Mouse (Mus musculus) frontal cortex, adult (tissue): ENCODE results near the gene Syngap1.
"Not testable (repeated sequence)": the region's sequence is repeated elsewhere in the genome, so short reads cannot be mapped to it uniquely, and the experiment has no call there.

Experiments
- ATAC-seq: cut with Nextera tagmentation; 2 replicates; pipeline ENCODE4 v1.9.2; 2017; ENCODE audit warnings: mild to moderate bottlenecking, moderate library complexity, mixed read lengths; ENCODE audit not compliant: low TSS enrichment

Syngap1 gene

DNA sequence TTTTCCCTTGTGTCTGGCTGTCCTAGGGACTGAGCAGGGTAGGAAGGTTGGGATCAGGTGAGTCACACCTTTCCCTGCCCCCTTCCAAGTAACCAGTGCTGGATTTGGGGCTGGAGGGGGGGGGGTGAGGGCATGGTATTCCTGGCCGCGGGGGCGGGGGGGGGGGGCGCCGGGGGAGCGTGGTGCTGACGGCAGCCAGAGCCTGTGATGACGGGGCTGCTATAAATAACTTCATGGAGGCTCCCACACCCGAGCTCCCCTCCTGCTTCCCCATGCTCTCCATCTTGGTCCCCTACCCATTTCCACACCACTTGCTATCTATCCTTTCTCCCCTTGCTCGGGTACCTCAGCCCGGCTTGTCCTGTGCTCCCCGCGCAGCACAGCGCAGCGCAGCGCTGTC is 12.7 kb downstream of the Syngap1 start:
- no peak for ATAC-seq

DNA sequence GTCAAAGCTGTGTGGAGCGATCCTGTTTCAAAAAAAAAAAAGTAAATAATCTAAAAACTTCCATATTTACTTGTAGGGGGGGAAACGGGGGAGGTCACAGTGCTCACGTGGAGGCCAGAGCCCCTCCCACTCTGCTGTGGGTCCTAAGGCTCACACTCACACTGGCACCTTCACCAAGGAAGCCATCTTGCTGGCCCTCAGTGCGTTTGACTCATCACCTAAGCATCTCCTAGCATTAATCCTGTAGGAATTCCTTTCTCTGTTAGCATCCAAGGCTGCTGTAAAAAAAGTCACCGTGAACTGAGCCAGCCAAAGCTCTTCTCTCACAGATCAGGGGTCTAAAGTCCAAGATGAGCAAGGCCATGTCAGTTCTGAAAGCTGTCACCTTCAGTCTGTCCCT is 15.3 kb downstream of the Syngap1 start:
- ATAC-seq = no peak

DNA sequence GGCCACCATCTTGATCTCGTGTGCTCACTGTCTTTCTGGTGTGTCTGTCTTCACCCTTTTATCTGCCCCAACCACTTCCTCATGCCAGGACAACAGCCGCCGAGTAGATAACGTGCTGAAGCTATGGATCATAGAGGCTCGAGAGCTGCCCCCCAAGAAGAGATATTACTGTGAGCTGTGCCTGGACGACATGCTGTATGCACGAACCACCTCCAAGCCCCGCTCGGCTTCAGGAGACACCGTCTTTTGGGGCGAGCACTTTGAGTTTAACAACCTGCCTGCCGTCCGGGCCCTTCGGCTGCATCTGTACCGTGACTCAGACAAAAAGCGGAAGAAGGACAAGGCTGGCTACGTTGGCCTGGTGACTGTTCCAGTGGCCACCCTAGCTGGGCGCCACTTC is 15.8 kb downstream of the Syngap1 start:
- no peak for ATAC-seq

DNA sequence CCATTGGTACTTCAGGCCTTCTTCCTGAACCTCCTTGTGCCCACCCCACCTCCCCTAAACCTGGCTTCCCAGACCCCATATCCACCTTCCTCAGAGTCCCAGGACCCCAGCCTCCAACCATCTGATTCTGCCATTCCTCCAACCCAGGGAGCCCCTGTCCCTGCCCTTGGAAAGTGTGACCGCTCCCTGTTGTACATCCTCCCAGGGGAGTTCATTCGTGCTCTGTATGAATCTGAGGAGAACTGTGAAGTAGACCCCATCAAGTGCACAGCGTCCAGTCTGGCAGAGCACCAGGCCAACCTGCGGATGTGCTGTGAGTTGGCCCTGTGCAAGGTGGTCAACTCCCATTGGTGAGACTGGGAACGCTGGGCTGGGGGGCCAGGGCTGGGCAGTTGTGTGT is 16.8 kb downstream of the Syngap1 start:
- ATAC-seq = no peak

DNA sequence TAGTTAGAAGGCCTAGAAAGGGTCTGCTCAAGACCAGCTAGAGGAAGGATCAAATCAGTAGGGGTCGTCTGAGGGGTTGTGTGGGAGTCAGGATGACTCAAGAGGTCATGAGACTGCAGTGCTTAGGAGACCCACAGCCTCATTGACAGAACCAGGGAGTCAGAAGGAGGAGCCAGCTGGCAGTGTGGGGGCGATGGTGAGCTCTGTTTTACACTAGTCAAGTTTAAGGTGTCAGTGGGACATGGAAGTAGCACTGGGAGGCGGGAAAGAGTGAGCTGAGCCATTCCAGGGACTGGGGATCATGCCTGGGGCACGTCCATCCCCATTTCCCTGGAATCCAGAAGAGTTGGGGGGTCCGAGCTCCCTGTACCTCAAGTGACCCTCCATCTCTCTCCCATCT is 17.8 kb downstream of the Syngap1 start:
- ATAC-seq = peak; percentile 73

DNA sequence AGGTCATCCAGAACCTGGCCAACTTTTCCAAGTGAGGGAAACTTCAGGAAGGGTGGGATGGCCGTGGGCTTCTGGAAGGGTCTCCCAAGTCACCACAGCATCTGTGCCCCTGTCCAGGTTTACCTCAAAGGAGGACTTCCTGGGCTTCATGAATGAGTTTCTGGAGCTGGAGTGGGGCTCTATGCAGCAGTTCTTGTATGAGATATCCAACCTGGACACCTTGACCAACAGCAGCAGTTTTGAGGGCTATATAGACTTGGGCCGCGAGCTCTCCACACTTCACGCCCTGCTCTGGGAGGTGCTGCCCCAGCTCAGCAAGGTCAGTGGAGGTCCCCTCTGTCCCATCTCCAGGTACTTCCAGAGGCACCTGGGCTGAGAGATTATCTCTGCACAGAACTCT is 18.8 kb downstream of the Syngap1 start:
- ATAC-seq = no peak

DNA sequence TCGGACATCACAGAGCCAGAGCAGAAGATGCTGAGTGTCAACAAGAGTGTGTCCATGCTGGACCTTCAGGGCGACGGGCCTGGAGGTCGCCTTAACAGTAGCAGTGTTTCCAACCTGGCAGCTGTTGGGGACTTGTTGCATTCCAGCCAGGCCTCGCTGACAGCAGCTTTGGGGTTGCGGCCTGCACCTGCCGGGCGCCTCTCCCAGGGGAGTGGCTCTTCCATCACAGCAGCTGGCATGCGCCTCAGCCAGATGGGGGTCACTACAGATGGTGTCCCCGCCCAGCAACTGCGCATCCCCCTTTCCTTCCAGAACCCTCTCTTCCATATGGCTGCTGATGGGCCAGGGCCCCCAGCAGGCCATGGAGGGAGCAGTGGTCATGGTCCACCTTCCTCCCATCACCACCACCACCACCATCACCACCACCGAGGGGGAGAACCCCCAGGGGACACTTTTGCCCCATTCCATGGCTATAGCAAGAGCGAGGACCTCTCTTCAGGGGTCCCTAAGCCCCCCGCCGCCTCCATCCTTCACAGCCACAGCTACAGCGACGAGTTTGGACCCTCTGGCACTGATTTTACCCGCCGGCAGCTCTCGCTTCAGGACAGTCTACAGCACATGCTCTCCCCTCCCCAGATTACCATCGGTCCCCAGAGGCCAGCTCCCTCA is 20.7 kb downstream of the Syngap1 start:
- ATAC-seq = no peak

DNA sequence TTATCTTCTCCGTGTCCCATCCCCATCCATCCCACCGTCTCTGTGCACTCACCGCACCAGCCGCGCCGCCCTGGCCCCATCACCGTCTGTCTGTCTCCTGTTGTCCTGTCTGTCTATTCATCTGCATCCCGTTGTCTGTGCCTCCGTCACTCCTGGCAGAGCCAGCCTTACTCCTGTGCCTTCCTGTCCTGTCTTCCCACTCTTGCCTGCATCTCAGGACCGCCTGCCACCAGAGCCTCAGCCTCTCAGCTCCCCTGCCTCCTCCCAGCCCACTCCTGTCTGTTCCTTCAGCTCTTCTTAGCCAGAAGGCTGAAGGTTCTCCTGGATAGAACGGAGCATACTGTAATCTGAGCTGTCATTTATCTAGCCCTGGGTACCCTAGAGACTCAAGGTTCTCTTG is 25.9 kb downstream of the Syngap1 start:
- ATAC-seq = peak; percentile 72; the same call in 1 of the 2 replicates

DNA sequence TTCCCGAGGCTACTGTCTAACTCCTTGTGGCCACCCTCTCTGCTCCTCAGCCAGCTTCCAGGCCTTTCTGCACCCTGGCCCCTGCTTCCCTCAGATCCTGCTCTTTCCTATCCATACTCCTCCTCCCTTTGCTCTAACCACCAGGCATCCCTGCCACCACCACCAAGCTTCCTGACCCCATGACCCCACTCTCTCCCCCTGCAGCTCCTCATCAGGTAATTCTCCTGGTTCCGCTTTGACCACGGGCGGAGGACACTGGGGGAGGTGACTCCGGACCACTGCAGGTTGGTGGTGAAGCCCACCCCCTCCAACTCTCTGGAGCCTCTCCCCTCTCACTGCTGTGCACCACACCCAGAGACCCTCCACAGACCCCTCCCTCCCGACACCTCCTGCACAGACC is 26.4 kb downstream of the Syngap1 start:
- ATAC-seq = no peak

DNA sequence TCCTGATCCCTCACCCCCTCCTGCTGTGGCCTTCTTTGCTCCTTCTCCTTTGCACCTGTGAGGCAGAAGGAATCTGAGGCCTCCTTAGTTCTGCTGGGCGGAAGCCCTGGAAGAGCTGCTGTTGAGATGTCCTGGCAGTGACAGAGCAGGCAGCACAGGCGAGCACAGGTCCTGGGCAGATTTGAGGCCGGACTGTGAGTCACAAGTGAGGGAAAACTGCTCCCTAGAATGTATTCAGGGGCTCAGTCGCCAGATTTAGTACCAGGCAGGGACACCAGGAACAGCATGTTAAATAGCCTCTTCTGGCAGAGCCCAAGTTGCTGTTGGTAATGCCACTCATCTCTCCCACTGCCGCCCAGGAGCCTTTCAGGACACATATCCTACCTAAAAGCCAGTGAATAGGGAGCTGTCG is 27.2 kb downstream of the Syngap1 start:
- ATAC-seq = peak; percentile 53

DNA sequence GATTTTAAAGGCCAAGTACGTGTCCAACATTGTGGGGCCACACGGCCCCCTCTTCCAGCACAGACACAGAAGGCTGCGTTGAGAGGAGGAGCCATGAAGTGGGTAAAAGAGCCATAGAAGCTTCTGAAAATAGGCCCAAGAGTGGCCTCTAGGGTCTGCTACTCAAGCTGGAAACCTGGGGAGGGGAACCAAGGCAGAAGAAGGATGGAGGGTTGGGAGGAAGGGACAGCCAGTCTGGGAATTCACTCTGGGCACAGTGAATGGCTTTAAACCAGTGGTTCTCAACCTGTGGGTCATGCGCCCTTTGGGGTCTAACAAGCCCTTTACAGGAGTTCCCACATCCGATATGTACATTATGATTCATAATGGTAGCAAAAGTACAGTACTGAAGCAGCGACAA is 28.2 kb downstream of the Syngap1 start:
- no peak for ATAC-seq

DNA sequence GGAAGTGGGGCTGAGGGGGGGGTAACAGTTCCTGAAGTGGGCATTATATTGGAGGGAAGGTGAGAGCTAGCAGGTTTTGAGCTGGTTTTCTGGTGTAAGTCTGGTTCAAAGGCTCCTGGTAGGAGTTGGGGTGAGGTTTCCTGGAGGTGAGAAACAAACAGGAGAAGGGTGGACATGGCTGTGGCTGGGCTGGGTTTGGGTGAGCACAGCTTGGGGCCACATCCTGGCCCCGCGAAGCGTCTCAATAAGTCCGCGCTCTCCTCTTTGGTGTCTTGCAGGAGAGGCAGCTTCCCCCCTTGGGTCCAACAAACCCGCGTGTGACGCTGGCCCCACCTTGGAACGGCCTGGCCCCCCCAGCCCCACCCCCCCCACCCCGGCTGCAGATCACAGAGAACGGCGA is 29.2 kb downstream of the Syngap1 start:
- ATAC-seq = no peak

DNA sequence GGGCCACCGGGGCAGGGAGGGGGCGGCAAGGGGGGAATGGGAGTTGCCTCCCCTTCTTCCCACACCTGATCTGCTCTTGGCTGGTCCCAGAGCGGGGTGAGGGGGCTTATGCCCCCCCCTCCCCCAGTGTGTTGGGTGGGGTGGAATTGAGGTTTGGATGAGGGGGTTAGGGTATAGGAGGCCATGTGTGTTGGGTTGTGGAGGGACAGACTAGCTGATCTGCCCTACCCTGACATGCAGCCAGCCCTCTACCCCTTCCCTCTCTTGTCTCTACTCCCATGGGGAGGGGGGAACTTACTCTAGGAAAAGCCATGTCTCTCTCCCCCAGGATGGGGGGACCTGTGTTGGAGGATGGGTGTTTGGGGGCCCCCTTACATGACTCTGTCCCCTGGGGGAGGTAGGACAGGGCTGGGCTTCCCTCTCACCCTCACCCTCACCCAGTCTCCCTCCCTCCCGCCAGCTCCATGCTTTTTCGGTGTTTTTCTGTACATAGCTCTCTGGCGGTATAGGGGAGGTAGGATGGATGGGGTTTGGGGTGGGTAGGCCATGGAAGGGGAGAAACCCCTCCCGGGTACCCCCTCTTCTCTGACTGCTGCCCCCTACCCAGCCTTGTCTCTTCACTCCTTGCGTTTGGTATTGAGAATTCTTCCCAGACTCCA is 30.3 kb downstream of the Syngap1 start:
- no peak for ATAC-seq

DNA sequence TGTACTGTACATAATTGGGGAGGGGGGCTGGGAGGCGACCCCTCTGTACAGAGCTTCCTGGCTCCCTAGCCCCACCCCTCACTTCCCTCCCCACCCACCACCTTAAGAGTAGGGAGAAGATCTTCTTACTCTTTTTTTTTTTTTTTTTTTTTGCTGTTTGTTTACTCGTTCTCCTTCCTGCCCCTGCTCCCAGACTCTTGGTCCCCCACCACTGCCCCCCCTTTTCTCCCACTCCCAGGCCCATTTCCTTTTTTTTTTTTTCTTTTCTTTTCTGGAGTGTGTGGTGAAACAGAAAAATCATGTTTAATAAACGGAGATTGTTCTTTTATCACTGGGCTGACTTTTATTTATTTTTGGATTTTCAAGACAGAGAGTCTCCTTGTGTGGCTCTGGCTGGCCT is 31.1 kb downstream of the Syngap1 start:
- no peak for ATAC-seq

DNA sequence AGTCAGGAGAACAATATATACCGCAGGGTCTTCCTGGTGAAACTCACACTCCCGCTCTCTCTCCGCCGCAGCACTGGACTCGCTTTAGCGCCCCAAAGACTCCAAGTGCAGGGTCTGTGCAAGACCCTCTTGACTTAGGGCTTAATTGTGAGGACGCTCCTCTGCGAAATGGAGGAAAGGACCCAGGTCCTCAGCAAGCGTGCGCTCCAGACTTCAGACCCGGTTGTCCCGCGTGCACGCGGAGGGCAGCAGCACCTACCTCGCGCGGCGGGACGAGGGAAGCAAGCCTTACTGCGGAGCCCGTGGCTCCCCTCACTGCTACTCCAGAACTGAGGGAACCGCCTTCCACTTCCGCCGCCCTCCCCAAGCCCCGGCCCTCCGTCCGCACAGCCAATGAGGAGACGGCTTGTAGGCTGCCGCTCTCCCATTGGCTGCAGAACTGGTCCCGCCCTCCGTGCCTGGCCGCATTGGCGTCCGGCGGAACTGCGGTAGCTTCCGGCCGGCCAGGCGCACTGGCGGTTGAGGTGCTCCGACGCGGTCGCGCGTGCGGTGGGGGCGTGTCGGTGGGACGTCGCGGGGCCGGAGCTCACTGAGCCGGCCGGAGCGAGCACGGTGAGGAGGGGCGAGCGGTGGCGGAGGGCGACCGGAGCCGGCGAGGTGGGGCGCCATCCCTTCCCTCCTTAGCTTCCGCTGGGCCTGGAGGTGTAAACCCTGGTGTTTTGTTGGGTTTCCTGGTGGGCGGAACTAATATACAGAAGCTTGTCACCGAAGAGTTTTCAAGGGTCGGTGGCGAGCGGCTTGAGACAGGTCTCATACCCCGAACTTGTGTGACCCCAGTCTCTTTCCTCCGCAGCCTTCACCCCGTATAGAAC is 31.9 kb downstream of the Syngap1 start, which contains the start of gene Zbtb9:
Gene Zbtb9, plus strand, starts transcription at position 465 of the 872 bp plus-strand sequence.
- ATAC-seq = peak; percentile 92

DNA sequence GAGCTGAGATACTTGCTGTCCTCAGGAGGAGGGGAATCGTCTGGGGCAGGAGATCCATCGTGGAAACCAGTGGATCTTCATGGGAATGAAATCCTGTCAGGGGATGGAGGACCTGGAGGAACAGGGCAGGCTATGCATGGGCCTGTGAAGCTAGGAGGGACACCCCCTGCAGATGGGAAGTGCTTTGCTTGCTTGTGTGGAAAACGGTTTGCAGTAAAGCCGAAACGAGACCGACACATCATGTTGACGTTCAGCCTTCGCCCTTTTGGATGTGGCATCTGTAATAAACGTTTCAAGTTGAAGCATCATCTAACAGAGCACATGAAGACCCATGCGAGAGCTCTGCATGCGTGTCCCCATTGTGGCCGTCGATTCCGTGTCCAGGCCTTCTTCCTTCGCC is 33.5 kb downstream of the Syngap1 start:
- no peak for ATAC-seq

DNA sequence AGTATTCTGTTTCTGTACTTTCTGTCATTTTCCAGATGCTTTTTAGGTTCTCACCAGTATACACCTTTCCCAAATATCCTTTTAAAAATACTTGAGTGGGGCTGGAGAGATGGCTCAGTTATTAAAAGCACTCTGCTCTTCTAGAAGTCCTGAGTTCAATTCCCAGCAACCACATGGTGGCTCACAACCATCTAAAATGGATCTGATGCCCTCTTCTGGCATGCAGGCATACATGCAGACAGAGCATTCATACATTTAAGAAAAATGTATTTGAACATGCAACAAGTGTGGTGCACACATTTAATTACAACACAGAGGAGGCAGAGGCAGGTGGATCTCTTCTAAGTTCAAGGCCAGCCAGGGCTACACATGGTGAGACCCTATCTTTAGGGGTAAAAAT is 34.4 kb downstream of the Syngap1 start:
- no peak for ATAC-seq

DNA sequence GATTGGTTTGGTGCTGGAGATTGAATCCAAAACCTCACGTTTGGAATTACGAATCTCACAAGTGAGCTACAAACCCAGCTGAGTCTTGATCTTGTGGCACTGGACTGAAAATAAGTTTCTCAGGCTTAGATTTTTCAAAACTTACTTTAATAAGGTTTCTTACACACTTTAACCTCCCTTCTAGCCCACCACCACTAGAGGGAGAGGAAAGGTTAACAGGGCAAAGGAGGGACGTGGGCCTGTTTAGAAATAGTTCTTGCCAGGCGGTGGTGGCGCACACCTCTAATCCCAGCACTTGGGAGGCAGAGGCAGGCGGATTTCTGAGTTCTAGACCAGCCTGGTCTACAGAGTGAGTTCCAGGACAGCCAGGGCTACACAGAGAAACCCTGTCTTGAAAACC is 36.3 kb downstream of the Syngap1 start:
- not testable (repeated sequence) for ATAC-seq

DNA sequence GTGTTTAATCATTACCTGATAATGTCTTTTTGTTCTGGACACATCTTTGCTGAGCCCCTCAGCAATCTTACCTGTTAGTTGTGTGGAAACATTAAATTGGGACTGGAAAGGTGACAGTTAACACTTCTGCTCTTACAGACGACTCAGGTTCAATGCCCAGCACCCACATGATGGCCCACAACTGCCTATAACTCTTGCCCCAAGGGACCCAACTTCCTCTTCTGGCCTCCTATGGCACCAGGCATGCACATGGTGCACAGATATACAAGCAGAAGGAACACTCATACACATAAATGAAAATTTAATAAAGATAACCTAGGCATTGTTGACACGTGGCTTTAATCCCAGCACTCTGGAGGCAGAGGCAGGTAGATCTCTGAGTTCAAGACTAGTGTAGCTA is 38.4 kb downstream of the Syngap1 start:
- no peak for ATAC-seq

DNA sequence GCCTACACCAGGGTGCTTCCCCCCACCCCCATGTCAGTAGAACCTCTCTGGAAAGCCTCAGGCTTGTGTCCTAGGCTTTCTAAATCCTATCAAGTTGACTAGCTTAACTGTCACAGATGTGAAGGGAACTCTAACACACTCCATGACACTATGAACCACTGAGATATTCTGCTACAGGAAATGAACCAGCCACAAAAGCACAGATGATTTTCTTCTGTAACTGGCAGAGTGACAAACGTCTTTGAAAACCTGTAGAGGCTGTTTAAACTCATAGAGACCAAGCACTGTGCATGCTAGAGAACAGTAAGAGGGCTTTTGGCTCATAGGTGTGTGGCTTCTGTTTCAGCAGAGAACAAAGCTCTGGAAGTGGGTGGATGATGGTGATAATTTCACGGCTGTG is 40.0 kb downstream of the Syngap1 start:
- no peak for ATAC-seq

DNA sequence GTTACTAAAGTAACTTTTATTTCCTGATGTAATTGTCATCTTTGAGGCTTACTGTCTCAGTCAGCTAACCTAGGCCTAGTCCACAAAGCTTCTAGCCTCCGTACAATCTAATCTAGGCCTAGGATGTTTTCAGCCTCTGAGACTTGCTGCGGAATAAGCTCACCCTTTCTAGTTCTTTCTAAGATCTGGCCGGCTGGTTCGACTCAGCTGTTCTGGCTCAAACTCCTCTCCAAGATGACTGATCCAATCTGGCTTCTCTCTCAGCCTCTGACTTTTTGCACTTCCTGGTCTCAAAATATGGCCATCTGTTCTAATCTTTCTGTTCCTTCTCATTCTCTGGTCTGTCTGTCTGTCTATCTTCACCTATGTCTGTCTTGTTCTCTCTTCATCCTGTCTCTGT is 42.3 kb downstream of the Syngap1 start:
- no peak for ATAC-seq

DNA sequence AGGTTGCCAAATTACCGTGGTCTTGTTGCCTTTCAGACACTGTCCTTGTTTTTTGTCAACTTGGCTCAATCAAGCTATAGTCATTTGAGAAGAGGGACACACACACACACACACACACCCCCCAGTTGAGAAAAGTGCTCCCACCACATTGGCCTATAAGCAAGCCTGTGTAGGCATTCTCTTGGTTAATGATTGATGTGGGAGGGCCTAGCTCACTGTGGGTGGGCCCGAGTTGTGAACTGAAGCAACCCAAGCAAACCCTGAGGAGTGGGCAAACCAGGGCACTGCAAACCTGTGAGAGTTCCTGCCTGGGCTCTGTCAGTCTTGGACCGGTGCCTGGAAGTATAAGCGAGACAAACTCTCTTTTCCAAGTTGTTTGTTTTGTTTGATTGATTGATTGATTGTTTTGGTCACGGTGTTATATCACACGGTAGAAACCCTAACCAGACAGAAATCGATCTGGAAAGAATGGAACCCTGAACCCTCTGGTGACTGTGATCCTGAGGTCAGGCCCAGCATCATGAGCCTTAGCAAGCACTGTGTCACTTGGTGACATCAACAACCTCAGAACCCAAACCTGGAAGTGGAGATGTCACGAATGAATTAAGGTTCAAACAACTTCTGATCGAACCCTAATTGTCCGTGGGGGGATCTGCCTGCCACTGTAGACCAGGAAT is 44.6 kb downstream of the Syngap1 start:
- no peak for ATAC-seq
